Mouse (Mus musculus) lung, embryonic 15.5 days (tissue): ENCODE measurements around the gene Pacrg. TPM values are rescaled to one million over a fixed set of nuclear protein-coding genes. Genes with fewer than 3 reads are reported as not detected.

Source experiments
- ATAC-seq: fragments of 200-750 bp; cut with Nextera tagmentation; 2 replicates; pipeline ENCODE4 v1.8.0; 2017; ENCODE audit warnings: moderate number of reproducible peaks, borderline replicate concordance; ENCODE audit not compliant: low FRiP score, low TSS enrichment; ENCODE audit errors: extremely low read depth
- H3K27ac ChIP-seq: fragments of 300-500 bp; sonication (generic); 2 replicates; pipeline ENCODE4 v1.5.1; 2015; ENCODE audit warnings: moderate library complexity, mild to moderate bottlenecking, inconsistent platforms
- H3K27me3 ChIP-seq: fragments of 300-500 bp; sonication (generic); 2 replicates; pipeline ENCODE4 v1.6.1; 2015; ENCODE audit warnings: inconsistent platforms
- H3K36me3 ChIP-seq: fragments of 300-500 bp; sonication (generic); 2 replicates; pipeline ENCODE4 v1.6.1; 2015; ENCODE audit warnings: inconsistent platforms
- H3K4me1 ChIP-seq: fragments of 300-500 bp; sonication (generic); 2 replicates; pipeline ENCODE4 v1.6.1; 2015; ENCODE audit warnings: inconsistent platforms
- H3K4me2 ChIP-seq: fragments of 300-500 bp; sonication (generic); 2 replicates; pipeline ENCODE4 v1.6.1; 2015; ENCODE audit warnings: inconsistent platforms, mild to moderate bottlenecking, moderate library complexity
- H3K4me3 ChIP-seq: fragments of 300-500 bp; sonication (generic); 2 replicates; pipeline ENCODE4 v1.5.1; 2015; ENCODE audit warnings: mild to moderate bottlenecking, inconsistent platforms
- H3K9ac ChIP-seq: fragments of 300-500 bp; sonication (generic); 2 replicates; pipeline ENCODE4 v1.6.1; 2015; ENCODE audit warnings: inconsistent platforms
- H3K9me3 ChIP-seq: fragments of 300-500 bp; sonication (generic); 2 replicates; pipeline ENCODE4 v1.6.1; 2016; ENCODE audit warnings: inconsistent platforms
- WGBS: fragments of 180-500 bp; shearing (Covaris S2); methylation state at CpG from one replicate; pipeline ENCODE4 v1.1.7; 2015; 5-methylcytosine and 5-hydroxymethylcytosine counted together
- polyA plus RNA-seq: library from polyadenylated mRNA; unstranded; fragments of >200 nt; fragmentation: Nextera tagmentation; extraction: Ambion mirVana; gene quantifications from 2 replicates; pipeline ENCODE4 v1.2.1, GENCODE M21; 2015

Pacrg gene
- polyA plus RNA-seq, 1 experiment from 2014 or later = 2.7 TPM

DNA sequence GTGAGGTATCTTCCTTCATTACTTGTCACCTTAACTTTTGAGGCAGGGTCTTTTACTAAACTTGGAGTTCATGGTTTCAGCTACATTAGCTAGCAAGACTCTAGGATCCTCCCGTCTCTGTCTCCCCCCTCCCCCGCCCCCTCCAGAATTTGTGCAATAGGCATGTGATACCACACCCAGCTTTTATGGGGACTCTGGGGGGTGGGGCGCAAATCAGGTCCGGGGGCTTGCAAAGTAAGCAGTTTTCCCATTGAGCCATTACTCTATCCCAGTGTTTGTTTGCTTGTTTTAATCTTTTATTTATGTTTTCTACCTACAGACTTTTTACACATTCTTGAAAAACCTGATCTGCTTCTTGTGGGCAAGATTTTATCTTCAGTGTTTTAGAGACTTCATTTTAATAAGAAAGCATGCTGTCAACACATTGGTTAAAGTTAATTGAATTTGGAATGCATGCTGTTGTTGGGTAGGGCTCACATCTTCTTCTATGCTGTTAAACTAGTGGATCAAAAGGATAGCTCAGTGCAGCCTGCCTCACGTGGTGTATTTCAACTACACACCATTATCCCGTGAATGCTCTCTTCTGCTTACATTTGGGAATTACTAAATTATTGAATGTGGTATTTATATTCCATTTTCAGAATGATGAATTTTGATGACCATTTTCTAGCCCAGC, 408.1 kb downstream of the Pacrg start:
- Histone ChIP-seq H3K27ac (no peak overlapping the region), H3K4me1 (no peaks in the 10 kb centered on the region), H3K9ac (no peak overlapping the region), H3K9me3 (no peaks in the 10 kb centered on the region), H3K27me3 (no peaks in the 10 kb centered on the region), H3K36me3 (no peaks in the 10 kb centered on the region), H3K4me2 (no peak overlapping the region), H3K4me3 (no peak overlapping the region)
- WGBS = 57% methylated on average over 6 of the region's 6 CpGs
- ATAC-seq = no peak

GRCm38 (mm10) chr17:10430831-10431230, 409.3 kb downstream of the Pacrg start:
- no peak overlapping the region for H3K4me3 ChIP-seq
- no peaks in the 10 kb centered on the region for H3K27me3 ChIP-seq
- no peaks in the 10 kb centered on the region for H3K4me1 ChIP-seq
- WGBS = 69% methylated on average over 4 of the region's 4 CpGs
- ATAC-seq = no peak
- H3K9ac ChIP-seq = no peak overlapping the region
- H3K27ac ChIP-seq = no peak overlapping the region
- no peaks in the 10 kb centered on the region for H3K9me3 ChIP-seq
- H3K36me3 ChIP-seq = no peaks in the 10 kb centered on the region
- H3K4me2 ChIP-seq = no peak overlapping the region

DNA sequence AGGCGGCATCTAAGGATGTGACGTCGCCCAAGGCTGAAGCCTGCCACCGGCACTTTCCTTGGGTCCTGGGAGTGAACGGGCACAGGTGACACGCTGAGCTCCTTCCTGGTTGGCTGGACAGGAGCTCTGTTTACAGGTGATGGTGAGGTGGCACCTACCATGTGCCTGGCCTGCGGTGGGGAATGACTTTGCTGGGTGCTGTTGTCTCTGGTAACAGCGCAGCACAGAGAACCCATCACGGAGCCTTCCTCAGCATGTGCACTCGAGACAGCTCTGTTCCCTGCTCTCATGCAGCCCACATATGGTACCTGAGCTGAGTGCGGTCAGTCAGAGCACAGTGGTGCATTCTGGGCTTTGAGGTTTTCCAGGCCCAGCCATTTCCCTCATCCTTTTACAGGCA, 410.7 kb downstream of the Pacrg start:
- Histone ChIP-seq H3K27ac (no peak overlapping the region), H3K9me3 (no peaks in the 10 kb centered on the region)

GRCm38 (mm10) chr17:10425311-10425710, 414.8 kb downstream of the Pacrg start:
- H3K27me3 ChIP-seq = no peaks in the 10 kb centered on the region
- no peak overlapping the region for H3K27ac ChIP-seq
- no peak overlapping the region for H3K4me3 ChIP-seq
- 74% methylated on average over 5 of the region's 5 CpGs for whole genome bisulfite sequencing
- no peaks in the 10 kb centered on the region for H3K9me3 ChIP-seq
- no peak for ATAC-seq
- no peaks in the 10 kb centered on the region for H3K36me3 ChIP-seq
- H3K4me2 ChIP-seq = no peak overlapping the region
- no peaks in the 10 kb centered on the region for H3K4me1 ChIP-seq
- no peak overlapping the region for H3K9ac ChIP-seq

More for the DNA sequence above, 410.7 kb downstream of the Pacrg start:
- 82% methylated on average over 11 of the region's 11 CpGs for WGBS
- H3K9ac ChIP-seq = no peak overlapping the region
- H3K4me2 ChIP-seq = no peak overlapping the region
- no peaks in the 10 kb centered on the region for H3K27me3 ChIP-seq
- no peaks in the 10 kb centered on the region for H3K4me1 ChIP-seq
- H3K4me3 ChIP-seq = no peak overlapping the region
- no peaks in the 10 kb centered on the region for H3K36me3 ChIP-seq
- ATAC-seq = no peak

GRCm38 (mm10) chr17:10417558-10418253, 422.4 kb downstream of the Pacrg start:
- no peaks in the 10 kb centered on the region for H3K36me3 ChIP-seq
- H3K4me3 ChIP-seq = no peak overlapping the region
- H3K9ac ChIP-seq = no peak overlapping the region
- no peaks in the 10 kb centered on the region for H3K9me3 ChIP-seq
- H3K27me3 ChIP-seq = no peaks in the 10 kb centered on the region
- H3K4me2 ChIP-seq = no peak overlapping the region
- no peak overlapping the region for H3K27ac ChIP-seq
- ATAC-seq = no peak
- H3K4me1 ChIP-seq = no peaks in the 10 kb centered on the region
- WGBS = 82% methylated on average over 7 of the region's 7 CpGs

DNA sequence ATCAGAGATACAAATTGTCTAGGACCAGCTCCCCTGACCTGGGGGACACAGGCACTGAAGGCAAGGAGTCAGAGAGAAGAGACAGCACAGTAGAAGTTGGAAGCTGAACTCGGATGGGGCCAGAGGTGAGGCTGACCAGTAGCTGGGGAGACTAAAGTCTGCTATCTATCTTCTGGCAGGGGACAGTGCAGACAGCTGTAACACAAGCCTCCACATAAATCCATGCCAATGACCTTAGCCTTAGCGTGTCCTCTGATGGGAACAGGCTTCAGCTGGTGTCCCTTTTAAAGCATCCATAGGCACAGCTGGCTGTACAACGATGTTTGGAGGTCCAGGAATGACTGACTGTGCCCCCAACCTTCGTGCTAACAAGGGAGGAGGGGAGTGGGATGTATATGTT, 423.1 kb downstream of the Pacrg start:
- no peak overlapping the region for H3K4me2 ChIP-seq
- peak; percentile 62; the same call in 1 of the 2 replicates for ATAC-seq
- no peak overlapping the region for H3K9ac ChIP-seq
- H3K27ac ChIP-seq = no peak overlapping the region
- H3K9me3 ChIP-seq = no peaks in the 10 kb centered on the region
- 42% methylated on average over 4 of the region's 4 CpGs for WGBS
- no peaks in the 10 kb centered on the region for H3K27me3 ChIP-seq
- no peaks in the 10 kb centered on the region for H3K36me3 ChIP-seq
- H3K4me1 ChIP-seq = no peaks in the 10 kb centered on the region
- no peak overlapping the region for H3K4me3 ChIP-seq

DNA sequence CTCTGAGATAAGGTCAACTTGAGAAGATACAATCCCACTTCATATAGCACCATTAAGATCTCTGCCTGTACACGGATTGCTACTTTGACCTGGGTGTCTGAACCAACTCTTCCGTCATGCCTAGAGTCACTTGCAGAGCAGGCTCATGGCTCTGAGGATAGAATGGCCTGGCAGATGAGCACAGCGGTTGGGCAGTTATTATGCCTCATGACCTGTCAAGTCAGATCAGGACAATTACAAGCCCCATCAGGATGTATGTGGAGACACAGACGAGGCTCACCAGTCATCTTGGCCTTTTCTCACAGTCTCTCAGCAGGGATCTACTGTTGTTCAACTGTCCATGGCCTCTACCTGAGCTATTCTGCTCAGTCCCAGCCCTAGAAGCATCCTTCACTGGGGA, 424.0 kb downstream of the Pacrg start:
- no peak for ATAC-seq
- H3K9me3 ChIP-seq = no peaks in the 10 kb centered on the region
- no peak overlapping the region for H3K4me3 ChIP-seq
- no peaks in the 10 kb centered on the region for H3K36me3 ChIP-seq
- H3K4me1 ChIP-seq = no peaks in the 10 kb centered on the region; the same call in 1 of the 2 replicates
- no peak overlapping the region for H3K9ac ChIP-seq
- no peak overlapping the region for H3K4me2 ChIP-seq
- no peak overlapping the region for H3K27ac ChIP-seq
- no peaks in the 10 kb centered on the region for H3K27me3 ChIP-seq
- 89% methylated on average over 4 of the region's 4 CpGs for whole genome bisulfite sequencing

DNA sequence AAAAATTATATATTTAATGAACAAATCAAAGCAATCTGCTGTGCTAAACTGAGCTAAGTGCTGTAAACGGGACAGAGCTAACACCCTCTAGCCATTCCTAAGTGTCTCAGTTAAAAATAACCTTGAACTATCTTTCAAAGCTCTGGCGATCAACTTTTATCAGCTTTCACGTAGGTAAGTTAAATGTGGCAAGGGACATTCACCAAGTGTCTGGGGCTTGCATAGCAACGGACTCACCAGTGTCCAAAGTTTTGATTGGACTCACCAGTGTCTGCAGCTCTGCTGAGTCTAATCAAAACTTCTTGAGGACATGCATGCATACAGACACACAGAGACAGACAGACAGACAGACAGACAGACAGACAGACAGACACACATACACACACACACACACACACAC, 425.7 kb downstream of the Pacrg start:
- peaks cover 2% of the 10 kb centered on the region; the same call in 1 of the 2 replicates for H3K4me1 ChIP-seq
- no peaks in the 10 kb centered on the region for H3K36me3 ChIP-seq
- H3K9me3 ChIP-seq = no peaks in the 10 kb centered on the region
- no peak for ATAC-seq
- no peaks in the 10 kb centered on the region for H3K27me3 ChIP-seq
- H3K4me2 ChIP-seq = no peak overlapping the region
- H3K27ac ChIP-seq = no peak overlapping the region
- no peak overlapping the region for H3K4me3 ChIP-seq
- 63% methylated on average over 4 of the region's 4 CpGs for WGBS
- no peak overlapping the region for H3K9ac ChIP-seq

DNA sequence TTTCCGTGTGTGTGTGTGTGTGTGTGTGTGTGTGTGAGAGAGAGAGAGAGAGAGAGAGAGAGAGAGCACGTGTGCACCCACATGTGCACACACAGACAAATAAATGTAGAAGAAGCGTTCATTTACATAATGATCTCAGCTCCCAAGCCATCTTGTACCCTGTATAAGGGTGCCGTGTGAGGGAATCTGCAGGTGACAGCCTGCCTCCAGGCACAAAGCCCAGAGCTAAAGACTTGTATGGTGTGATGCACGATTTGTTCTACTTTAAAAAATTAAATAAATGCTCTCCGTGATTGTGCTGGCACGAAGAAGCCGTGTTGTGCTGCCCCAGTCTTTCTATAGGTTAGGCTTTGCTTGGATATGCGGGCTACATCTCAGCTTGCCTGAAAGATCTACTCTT, 426.2 kb downstream of the Pacrg start:
- Histone ChIP-seq H3K4me2 (no peak overlapping the region), H3K9me3 (no peaks in the 10 kb centered on the region), H3K27me3 (no peaks in the 10 kb centered on the region), H3K36me3 (no peaks in the 10 kb centered on the region), H3K9ac (no peak overlapping the region), H3K27ac (no peak overlapping the region), H3K4me1 (peaks cover 2% of the 10 kb centered on the region; the same call in 1 of the 2 replicates), H3K4me3 (no peak overlapping the region)
- 84% methylated on average over 9 of the region's 9 CpGs for WGBS
- no peak for ATAC-seq

- Histone ChIP-seq H3K4me3 (no peak overlapping the region), H3K9ac (no peak overlapping the region), H3K4me1 (peaks cover 10% of the 10 kb centered on the region; the same call in 1 of the 2 replicates), H3K27ac (no peak overlapping the region), H3K36me3 (no peaks in the 10 kb centered on the region), H3K9me3 (no peaks in the 10 kb centered on the region), H3K27me3 (no peaks in the 10 kb centered on the region), H3K4me2 (no peak overlapping the region)
- ATAC-seq = peak; percentile 49; the same call in 1 of the 2 replicates
- WGBS = 48% methylated on average over 7 of the region's 8 CpGs
Measured at GRCm38 (mm10) chr17:10410597-10411476, 429.3 kb downstream of the Pacrg start.

- no peak overlapping the region for H3K4me2 ChIP-seq
- no peak for ATAC-seq
- 64% methylated on average over 4 of the region's 4 CpGs for WGBS
- H3K9me3 ChIP-seq = no peaks in the 10 kb centered on the region
- H3K27me3 ChIP-seq = no peaks in the 10 kb centered on the region
- no peak overlapping the region for H3K27ac ChIP-seq
- H3K9ac ChIP-seq = no peak overlapping the region
- H3K4me3 ChIP-seq = no peak overlapping the region
- no peaks in the 10 kb centered on the region for H3K36me3 ChIP-seq
- H3K4me1 ChIP-seq = peaks cover 10% of the 10 kb centered on the region; the same call in 1 of the 2 replicates
Measured at GRCm38 (mm10) chr17:10408681-10409081, 431.4 kb downstream of the Pacrg start.
